Mouse (Mus musculus) thymus, adult 18-20 months (tissue): ENCODE measurements around the gene Dcaf6.
A peak's percentile ranks its signal among the peaks of the same experiment; 100 is the strongest.

ENCODE experiments used
- DNase-seq, 2 experiments: peaks; one replicate each; pipeline ENCODE4 v3.0.0; 2022; ENCODE audit warnings: mixed read lengths in 2 of 2

Dcaf6 gene

GRCm38 (mm10) chr1:165320141-165320934, 139.9 kb downstream of the Dcaf6 start:
- peak; percentile 22 to 30 for DNase-seq

GRCm38 (mm10) chr1:165316361-165316760, 143.9 kb downstream of the Dcaf6 start:
- no peak for DNase-seq

- DNase-seq: no peak
These were observed 152.1 kb downstream of the Dcaf6 start for GRCm38 (mm10) chr1:165308180-165308579.

- no peak for DNase-seq
These were observed 155.9 kb downstream of the Dcaf6 start for GRCm38 (mm10) chr1:165304341-165304740.

- no peak for DNase-seq
These were observed 157.1 kb downstream of the Dcaf6 start for GRCm38 (mm10) chr1:165303209-165303608.

GRCm38 (mm10) chr1:165302455-165303208, 157.6 kb downstream of the Dcaf6 start:
- DNase-seq: no peak

- DNase-seq: no peak
These were observed 158.7 kb downstream of the Dcaf6 start for GRCm38 (mm10) chr1:165301567-165301966.

- DNase-seq: no peak
These were observed 159.2 kb downstream of the Dcaf6 start for GRCm38 (mm10) chr1:165301108-165301507.

GRCm38 (mm10) chr1:165295489-165295888, 164.8 kb downstream of the Dcaf6 start, which contains the start of gene Gpr161:
Gene Gpr161 (plus strand): TSS chr1:165295789.
- DNase-seq: no peak

- DNase-seq: no peak
These were observed 168.7 kb downstream of the Dcaf6 start for GRCm38 (mm10) chr1:165291606-165292005.

- peak in 1 of 2 experiments; percentile 9 for DNase-seq
These were observed 170.4 kb downstream of the Dcaf6 start for GRCm38 (mm10) chr1:165289831-165290230.

- DNase-seq: no peak
These were observed 172.1 kb downstream of the Dcaf6 start for GRCm38 (mm10) chr1:165288165-165288564.

- DNase-seq: no peak
These were observed 176.2 kb downstream of the Dcaf6 start for GRCm38 (mm10) chr1:165284096-165284495.

GRCm38 (mm10) chr1:165282967-165283345, 177.3 kb downstream of the Dcaf6 start:
- DNase-seq: no peak

- DNase-seq: no peak
These were observed 177.9 kb downstream of the Dcaf6 start for GRCm38 (mm10) chr1:165282222-165282966.

- peak; percentile 9 to 17 for DNase-seq
These were observed 178.7 kb downstream of the Dcaf6 start for GRCm38 (mm10) chr1:165281351-165282221.

GRCm38 (mm10) chr1:165280741-165281140, 179.5 kb downstream of the Dcaf6 start:
- DNase-seq: no peak
